In genomic region chr7:109518838-109519696, GRCm38 (mm10) we compare ENCODE assay signal across 8 mouse cellular contexts. TPM values are rescaled to one million over a fixed set of nuclear protein-coding genes. Genes with fewer than 3 reads are reported as not detected.
DNase-seq lines count a peak whose midpoint lies in the region; ATAC-seq and TF ChIP-seq lines count a peak whose summit lies in the region.

Gene Rpl27a (plus strand): TSS chr7:109519147.

- no peaks in the 10 kb centered on the region for H3K27me3 ChIP-seq in kidney, embryonic 14.5 days (ENCODE audit: control insufficient read depth, insufficient read depth, low read length)
- H3K27me3 ChIP-seq in limb, embryonic 15.5 days = no peaks in the 10 kb centered on the region

- H3K4me2 ChIP-seq in kidney, embryonic 14.5 days (replicated peaks; ENCODE audit: low read depth, low read length) = peak within 1 kb of the TSS; percentile 77
- H3K4me2 ChIP-seq in limb, embryonic 15.5 days = peak within 1 kb of the TSS; percentile 82

- H3K4me1 ChIP-seq in bone marrow macrophage, adult 2 months (ENCODE audit: control insufficient read depth, insufficient read depth, low read length) = peaks cover 37% of the 10 kb centered on the region
- H3K4me1 ChIP-seq in embryonic fibroblast, embryonic 13.5 days (ENCODE audit: control insufficient read depth, insufficient read depth, low read length) = peaks cover 5% of the 10 kb centered on the region
- peaks cover 5% of the 10 kb centered on the region; the same call in 1 of the 2 replicates for H3K4me1 ChIP-seq in kidney, embryonic 14.5 days (ENCODE audit: control insufficient read depth, insufficient read depth, low read length)
- H3K4me1 ChIP-seq in limb, embryonic 15.5 days = peaks cover 25% of the 10 kb centered on the region

- peak; percentile 97 for ATAC-seq in kidney, embryonic 14.5 days (ENCODE audit: low FRiP score, low TSS enrichment)
- ATAC-seq in limb, embryonic 15.5 days (ENCODE audit: insufficient number of reproducible peaks, low FRiP score, low TSS enrichment, low read depth) = peak; percentile 94

- peak within 1 kb of the TSS; percentile 93 for H3K9ac ChIP-seq in kidney, embryonic 14.5 days (ENCODE audit: low read depth, low read length)
- H3K9ac ChIP-seq in limb, embryonic 15.5 days = peak within 1 kb of the TSS; percentile 82

- H3K4me3 ChIP-seq in bone marrow macrophage, adult 2 months (ENCODE audit: insufficient read depth, low read length) = peak within 1 kb of the TSS; percentile 86
- H3K4me3 ChIP-seq in embryonic fibroblast, embryonic 13.5 days (ENCODE audit: insufficient read depth, low read length) = peak within 1 kb of the TSS; percentile 91
- peak within 1 kb of the TSS; percentile 69 for H3K4me3 ChIP-seq in kidney, embryonic 14.5 days (ENCODE audit: low read length)
- peak within 1 kb of the TSS; percentile 73 for H3K4me3 ChIP-seq in limb, embryonic 15.5 days

- TF ChIP-seq CTCF in bone marrow macrophage, adult 2 months (IDR thresholded peaks at IDR 0.05; ENCODE audit: low read depth, low read length) = no peak
- TF ChIP-seq CTCF in embryonic fibroblast, embryonic 13.5 days (IDR thresholded peaks at IDR 0.05; ENCODE audit: borderline replicate concordance, insufficient read depth, low read length) = no peak

- peaks cover 41% of the 10 kb centered on the region for H3K36me3 ChIP-seq in kidney, embryonic 14.5 days (ENCODE audit: control insufficient read depth, insufficient read depth, low read length)
- H3K36me3 ChIP-seq in limb, embryonic 15.5 days = peaks cover 35% of the 10 kb centered on the region

- peak within 1 kb of the TSS; percentile 89 for H3K27ac ChIP-seq in bone marrow macrophage, adult 2 months (ENCODE audit: insufficient read depth, low read depth, low read length)
- peak within 1 kb of the TSS; percentile 98 for H3K27ac ChIP-seq in embryonic fibroblast, embryonic 13.5 days (ENCODE audit: insufficient read depth, low read length)
- H3K27ac ChIP-seq in kidney, embryonic 14.5 days (ENCODE audit: low read depth, low read length) = peak within 1 kb of the TSS; percentile 97
- H3K27ac ChIP-seq in limb, embryonic 15.5 days = peak within 1 kb of the TSS; percentile 99

- peak; percentile 98 for DNase-seq in A20 (ENCODE audit: low read depth, low spot score)
- DNase-seq in heart, adult 9 months (ENCODE audit: low spot score in 2 of 2) = peak; percentile 96 to 98
- DNase-seq in monocyte, adult 2 months (ENCODE audit: low read depth in 1 of 2, low spot score in 2 of 2) = peak; percentile 97 to 99
- peak; percentile 98 for DNase-seq in spleen, postnatal 36 days (ENCODE audit: low spot score in 2 of 2)

- under 1% methylated on average over 72 of the region's 72 CpGs for WGBS in kidney, embryonic 14.5 days
- under 1% methylated on average over 71 of the region's 72 CpGs for WGBS in limb, embryonic 15.5 days

- TF ChIP-seq POLR2A in bone marrow macrophage, adult 2 months (IDR thresholded peaks at IDR 0.05; ENCODE audit: borderline replicate concordance, low read depth, low read length) = 0 out of 2 replicates have a peak, but pooled peaks have one; percentile 25
- peak; percentile 91 for TF ChIP-seq POLR2A in embryonic fibroblast, embryonic 13.5 days (IDR thresholded peaks at IDR 0.05; ENCODE audit: low read depth, low read length)

- no peaks in the 10 kb centered on the region for H3K9me3 ChIP-seq in kidney, embryonic 14.5 days (ENCODE audit: control insufficient read depth, low read length)
- H3K9me3 ChIP-seq in limb, embryonic 15.5 days = no peaks in the 10 kb centered on the region

RNA-seq across cellular contexts. Expression of gene Rpl27a, which starts in this region (rescaled TPM):
- polyA plus RNA-seq in bone marrow macrophage, adult 2 months (2012; ENCODE audit: insufficient read depth, insufficient read length, missing spikeins) = 238 and 334 TPM in 2 replicates
- polyA plus RNA-seq in embryonic fibroblast, embryonic 13.5 days (2011; ENCODE audit: insufficient read length, low read depth, missing spikeins) = 433 and 456 TPM in 2 replicates
- 165 and 201 TPM in 2 replicates for polyA plus RNA-seq in kidney, embryonic 14.5 days (2014; fragmentation: Nextera tagmentation; extraction: Ambion mirVana)
- 113 and 140 TPM in 2 replicates for polyA plus RNA-seq in limb, embryonic 15.5 days (2015; fragmentation: Nextera tagmentation; extraction: Ambion mirVana)

Comparison
In these comparisons a context has a peak if more than half of its experiments do, and no peak if none do; other contexts are left out.
1. Peak in every context shown above with its lines: DNase-seq, ATAC-seq, H3K4me3 ChIP-seq and H3K27ac ChIP-seq.